Mouse (Mus musculus): Measurements from ENCODE around the gene Tes. TPM values are rescaled to one million over a fixed set of nuclear protein-coding genes. Genes with fewer than 3 reads are reported as not detected.

Tes gene
- 142 and 144 TPM in 2 replicates for polyA plus RNA-seq (2014; fragmentation: Nextera tagmentation; extraction: Ambion mirVana)

DNA sequence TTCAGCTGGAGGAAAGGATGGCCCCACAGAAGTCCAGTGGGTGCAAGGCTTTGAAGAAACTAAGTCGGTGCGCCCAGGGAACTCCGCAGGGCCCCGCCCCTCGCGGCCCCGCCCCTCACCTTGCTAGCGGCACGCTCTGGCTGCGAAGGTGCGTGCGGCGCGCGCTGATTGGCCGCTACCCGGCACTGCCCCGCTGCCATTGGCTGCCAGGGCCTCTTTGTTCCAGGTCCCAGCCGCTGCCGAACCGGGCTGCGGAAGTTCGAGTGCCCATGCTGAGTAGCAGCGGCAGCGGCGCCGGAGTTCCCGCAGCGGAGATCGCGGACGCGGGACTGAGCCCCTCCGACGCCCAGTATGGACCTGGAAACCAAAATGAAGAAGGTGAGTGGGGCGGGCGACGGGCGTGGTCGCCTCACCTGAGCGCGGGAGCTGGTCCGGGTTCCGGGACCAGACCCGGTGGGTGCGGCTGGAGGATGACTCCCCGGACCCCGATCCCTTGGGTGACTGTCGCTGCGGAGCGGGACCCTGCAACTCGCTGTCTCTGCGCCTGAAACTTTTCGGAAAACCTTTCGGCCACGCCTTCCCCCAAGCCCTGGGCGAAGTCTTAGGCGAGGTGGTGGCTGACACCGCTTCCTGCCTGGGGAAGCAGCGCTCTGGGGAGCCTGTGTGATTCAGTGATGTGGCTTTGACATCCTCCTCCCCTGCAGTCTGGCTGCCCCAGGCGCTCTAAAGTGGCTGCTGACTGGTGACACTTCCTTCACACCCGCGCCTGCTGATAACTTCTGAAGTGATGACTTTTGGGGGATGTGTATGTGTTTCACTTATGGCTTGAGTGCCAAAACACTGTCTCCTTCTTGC lies at the start of gene Tes:
TSS of gene Tes (plus strand) at position 214 of the 855 bp plus-strand sequence.
- ATAC-seq (ENCODE audit: insufficient number of reproducible peaks, insufficient read depth, low FRiP score, low read depth): peak; percentile 93
- Histone ChIP-seq H3K4me2 (replicated peaks; ENCODE audit: low read depth, low read length) (peak within 1 kb of the TSS; percentile 70), H3K36me3 (ENCODE audit: control insufficient read depth, insufficient read depth, low read length) (no peaks in the 10 kb centered on the region), H3K4me3 (ENCODE audit: low read depth, low read length) (peak within 1 kb of the TSS; percentile 84), H3K9me3 (ENCODE audit: control insufficient read depth, low read depth, low read length) (no peaks in the 10 kb centered on the region), H3K4me1 (ENCODE audit: control insufficient read depth, insufficient read depth, low read length) (peaks cover 20% of the 10 kb centered on the region), H3K9ac (replicated peaks; ENCODE audit: low read depth, low read length) (peak within 1 kb of the TSS; percentile 80), H3K27ac (ENCODE audit: low read length) (peak within 1 kb of the TSS; percentile 72), H3K27me3 (ENCODE audit: control insufficient read depth, insufficient read depth, low read length) (no peaks in the 10 kb centered on the region)
- WGBS: under 1% methylated on average over 63 of the region's 63 CpGs

DNA sequence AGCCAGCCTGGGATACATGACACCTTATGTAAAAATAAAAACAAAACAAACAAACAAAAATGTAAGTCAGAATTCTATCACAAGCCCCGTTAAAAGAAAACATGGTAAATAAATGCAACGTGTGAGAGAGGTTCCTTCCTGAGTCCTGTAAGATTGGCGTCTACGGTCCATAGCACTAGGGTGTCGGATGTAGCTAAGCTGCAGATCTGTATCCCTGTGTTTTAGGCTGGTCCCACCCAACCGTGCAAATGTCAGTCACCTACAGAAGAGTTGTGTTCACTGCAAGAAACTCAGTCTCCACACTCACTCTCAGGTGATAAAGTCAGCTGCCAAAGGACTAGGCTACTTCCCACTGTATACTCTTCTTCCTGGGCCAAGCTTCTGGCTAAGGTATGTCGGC lies 39.1 kb upstream of the Tes start:
- no peak for ATAC-seq (ENCODE audit: insufficient number of reproducible peaks, insufficient read depth, low FRiP score, low read depth)
- H3K4me1 ChIP-seq (ENCODE audit: control insufficient read depth, insufficient read depth, low read length): no peaks in the 10 kb centered on the region
- H3K4me2 ChIP-seq (replicated peaks; ENCODE audit: low read depth, low read length): no peak overlapping the region
- H3K27ac ChIP-seq (ENCODE audit: low read length): no peak overlapping the region
- H3K4me3 ChIP-seq (ENCODE audit: low read depth, low read length): no peak overlapping the region
- H3K27me3 ChIP-seq (ENCODE audit: control insufficient read depth, insufficient read depth, low read length): no peaks in the 10 kb centered on the region
- no peak overlapping the region for H3K9ac ChIP-seq (replicated peaks; ENCODE audit: low read depth, low read length)
- H3K9me3 ChIP-seq (ENCODE audit: control insufficient read depth, low read depth, low read length): no peaks in the 10 kb centered on the region
- H3K36me3 ChIP-seq (ENCODE audit: control insufficient read depth, insufficient read depth, low read length): no peaks in the 10 kb centered on the region
- WGBS: 69% methylated on average over 7 of the region's 7 CpGs

DNA sequence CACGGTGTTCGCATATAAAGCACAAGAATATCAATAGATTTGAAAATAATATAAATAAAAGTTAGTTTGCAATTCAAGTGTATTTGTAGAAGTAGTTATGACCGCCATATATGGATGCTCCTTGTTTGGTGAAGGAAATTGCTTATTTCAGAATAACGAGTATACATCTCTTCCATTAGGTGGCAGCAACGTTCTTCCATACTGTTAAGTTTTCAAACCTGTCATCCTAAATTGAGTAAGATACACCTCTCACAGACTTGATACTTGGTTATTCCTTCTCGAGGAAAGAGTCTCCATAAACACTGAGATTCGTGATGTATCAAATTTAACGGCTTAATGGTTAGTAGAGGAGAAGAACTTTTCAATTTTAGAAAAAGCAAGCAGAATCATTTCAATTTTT lies 37.4 kb upstream of the Tes start:
- Histone ChIP-seq H3K9me3 (ENCODE audit: control insufficient read depth, low read depth, low read length) (no peaks in the 10 kb centered on the region), H3K27ac (ENCODE audit: low read length) (no peak overlapping the region), H3K36me3 (ENCODE audit: control insufficient read depth, insufficient read depth, low read length) (no peaks in the 10 kb centered on the region), H3K4me3 (ENCODE audit: low read depth, low read length) (no peak overlapping the region), H3K4me1 (ENCODE audit: control insufficient read depth, insufficient read depth, low read length) (no peaks in the 10 kb centered on the region), H3K4me2 (replicated peaks; ENCODE audit: low read depth, low read length) (no peak overlapping the region), H3K9ac (replicated peaks; ENCODE audit: low read depth, low read length) (no peak overlapping the region), H3K27me3 (ENCODE audit: control insufficient read depth, insufficient read depth, low read length) (no peaks in the 10 kb centered on the region)
- ATAC-seq (ENCODE audit: insufficient number of reproducible peaks, insufficient read depth, low FRiP score, low read depth): no peak
- 13% methylated on average over 8 of the region's 8 CpGs for WGBS

DNA sequence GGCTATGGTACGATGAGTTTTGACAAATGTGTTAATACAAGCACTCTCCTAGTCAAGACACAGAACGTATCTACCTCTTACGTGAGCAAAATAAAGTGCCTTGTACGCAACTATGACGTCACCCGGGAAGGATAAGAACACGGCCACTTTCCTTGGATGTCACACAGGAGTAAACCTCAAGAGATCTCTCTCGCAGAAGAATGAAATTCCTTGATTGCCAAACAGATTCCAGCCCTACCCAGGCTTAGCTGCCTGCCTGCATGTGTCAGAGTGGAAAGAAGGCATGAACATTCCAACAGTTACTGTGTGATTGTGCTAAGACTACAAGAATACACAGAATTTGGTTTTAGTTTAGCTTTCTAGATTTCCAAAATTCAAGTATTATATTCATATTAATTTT lies 36.1 kb upstream of the Tes start:
- Histone ChIP-seq H3K27ac (ENCODE audit: low read length) (no peak overlapping the region), H3K9ac (replicated peaks; ENCODE audit: low read depth, low read length) (no peak overlapping the region), H3K4me1 (ENCODE audit: control insufficient read depth, insufficient read depth, low read length) (no peaks in the 10 kb centered on the region), H3K27me3 (ENCODE audit: control insufficient read depth, insufficient read depth, low read length) (no peaks in the 10 kb centered on the region), H3K36me3 (ENCODE audit: control insufficient read depth, insufficient read depth, low read length) (no peaks in the 10 kb centered on the region), H3K4me3 (ENCODE audit: low read depth, low read length) (no peak overlapping the region), H3K4me2 (replicated peaks; ENCODE audit: low read depth, low read length) (no peak overlapping the region), H3K9me3 (ENCODE audit: control insufficient read depth, low read depth, low read length) (no peaks in the 10 kb centered on the region)
- WGBS: 82% methylated on average over 8 of the region's 8 CpGs
- ATAC-seq (ENCODE audit: insufficient number of reproducible peaks, insufficient read depth, low FRiP score, low read depth): no peak

DNA sequence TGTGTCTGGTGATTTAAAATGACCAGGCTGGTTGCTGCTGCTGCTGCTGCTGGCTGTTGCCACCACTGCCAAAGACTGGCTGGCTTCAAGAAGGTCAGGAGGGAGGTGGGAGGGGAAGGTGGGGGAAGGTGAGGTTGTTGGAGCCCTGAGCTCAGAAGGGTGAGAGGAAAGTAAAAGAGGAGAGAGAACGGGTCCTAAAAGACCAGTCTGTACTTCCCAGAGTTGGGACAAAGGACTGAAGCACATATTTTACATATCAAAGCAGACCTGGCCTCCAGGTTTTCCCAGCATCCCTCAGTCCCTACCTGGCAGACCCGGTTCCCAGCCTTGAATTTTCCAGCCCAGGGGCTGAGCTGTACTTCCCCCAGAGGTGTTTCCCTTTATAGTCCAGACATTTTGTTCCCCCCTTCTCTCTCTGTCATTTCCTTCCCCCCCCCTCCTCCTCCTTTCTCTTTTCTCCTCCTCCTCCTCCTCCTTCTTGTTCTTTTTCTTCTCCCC lies 32.7 kb upstream of the Tes start:
- Histone ChIP-seq H3K4me2 (replicated peaks; ENCODE audit: low read depth, low read length) (no peak overlapping the region), H3K4me1 (ENCODE audit: control insufficient read depth, insufficient read depth, low read length) (no peaks in the 10 kb centered on the region), H3K4me3 (ENCODE audit: low read depth, low read length) (no peak overlapping the region), H3K27ac (ENCODE audit: low read length) (no peak overlapping the region), H3K9me3 (ENCODE audit: control insufficient read depth, low read depth, low read length) (no peaks in the 10 kb centered on the region), H3K27me3 (ENCODE audit: control insufficient read depth, insufficient read depth, low read length) (no peaks in the 10 kb centered on the region), H3K9ac (replicated peaks; ENCODE audit: low read depth, low read length) (no peak overlapping the region), H3K36me3 (ENCODE audit: control insufficient read depth, insufficient read depth, low read length) (no peaks in the 10 kb centered on the region)
- 7% methylated on average over 2 of the region's 2 CpGs for WGBS
- 0 out of 2 replicates have a peak, but pooled peaks have one; percentile 46 for ATAC-seq (ENCODE audit: insufficient number of reproducible peaks, insufficient read depth, low FRiP score, low read depth)

DNA sequence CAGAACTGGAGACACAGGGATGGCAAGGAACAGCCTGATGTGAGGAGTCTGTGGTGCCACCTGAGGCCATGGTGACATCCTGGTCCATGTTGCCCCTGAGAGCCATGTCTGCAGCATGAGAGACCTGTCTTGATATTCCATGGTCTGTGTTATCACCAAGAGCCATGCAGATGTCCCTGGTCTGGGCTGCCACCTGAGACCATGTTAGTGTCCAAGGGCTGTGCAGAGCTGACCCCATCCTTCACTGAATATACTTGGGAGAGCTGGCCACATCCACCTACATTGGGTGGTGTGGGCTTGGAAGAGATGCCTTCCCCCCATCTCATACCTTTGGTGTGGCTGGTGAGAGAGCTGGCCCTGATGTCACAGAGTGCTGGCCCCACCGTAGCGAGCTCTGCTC lies 30.9 kb upstream of the Tes start:
- H3K36me3 ChIP-seq (ENCODE audit: control insufficient read depth, insufficient read depth, low read length): no peaks in the 10 kb centered on the region
- H3K4me1 ChIP-seq (ENCODE audit: control insufficient read depth, insufficient read depth, low read length): no peaks in the 10 kb centered on the region
- WGBS: 80% methylated on average over 2 of the region's 2 CpGs
- H3K27me3 ChIP-seq (ENCODE audit: control insufficient read depth, insufficient read depth, low read length): no peaks in the 10 kb centered on the region
- no peak overlapping the region for H3K27ac ChIP-seq (ENCODE audit: low read length)
- H3K4me2 ChIP-seq (replicated peaks; ENCODE audit: low read depth, low read length): no peak overlapping the region
- H3K9me3 ChIP-seq (ENCODE audit: control insufficient read depth, low read depth, low read length): no peaks in the 10 kb centered on the region
- H3K4me3 ChIP-seq (ENCODE audit: low read depth, low read length): no peak overlapping the region
- ATAC-seq (ENCODE audit: insufficient number of reproducible peaks, insufficient read depth, low FRiP score, low read depth): no peak
- no peak overlapping the region for H3K9ac ChIP-seq (replicated peaks; ENCODE audit: low read depth, low read length)

DNA sequence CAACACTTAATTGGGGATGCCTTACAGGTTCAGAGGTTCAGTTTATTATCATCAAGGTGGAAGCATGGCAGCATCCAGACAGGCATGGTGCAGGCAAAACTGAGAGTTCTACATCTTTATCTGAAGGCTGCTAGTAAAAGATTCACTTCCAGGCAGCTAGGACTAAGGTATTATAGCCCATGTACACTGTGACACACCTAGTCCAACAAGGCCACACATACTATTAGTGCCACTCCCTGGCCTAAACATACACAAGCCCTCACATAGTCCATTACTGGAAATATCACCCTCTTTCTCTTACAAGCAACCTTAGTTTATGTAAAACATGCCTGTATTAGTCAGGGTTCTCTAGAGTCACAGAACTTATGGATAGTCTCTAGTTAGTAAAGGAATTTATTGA lies 29.7 kb upstream of the Tes start:
- no peak overlapping the region for H3K4me2 ChIP-seq (replicated peaks; ENCODE audit: low read depth, low read length)
- H3K9me3 ChIP-seq (ENCODE audit: control insufficient read depth, low read depth, low read length): no peaks in the 10 kb centered on the region
- ATAC-seq (ENCODE audit: insufficient number of reproducible peaks, insufficient read depth, low FRiP score, low read depth): no peak
- no peak overlapping the region for H3K27ac ChIP-seq (ENCODE audit: low read length)
- H3K4me1 ChIP-seq (ENCODE audit: control insufficient read depth, insufficient read depth, low read length): no peaks in the 10 kb centered on the region
- H3K27me3 ChIP-seq (ENCODE audit: control insufficient read depth, insufficient read depth, low read length): no peaks in the 10 kb centered on the region
- no peak overlapping the region for H3K9ac ChIP-seq (replicated peaks; ENCODE audit: low read depth, low read length)
- no peak overlapping the region for H3K4me3 ChIP-seq (ENCODE audit: low read depth, low read length)
- no peaks in the 10 kb centered on the region for H3K36me3 ChIP-seq (ENCODE audit: control insufficient read depth, insufficient read depth, low read length)

DNA sequence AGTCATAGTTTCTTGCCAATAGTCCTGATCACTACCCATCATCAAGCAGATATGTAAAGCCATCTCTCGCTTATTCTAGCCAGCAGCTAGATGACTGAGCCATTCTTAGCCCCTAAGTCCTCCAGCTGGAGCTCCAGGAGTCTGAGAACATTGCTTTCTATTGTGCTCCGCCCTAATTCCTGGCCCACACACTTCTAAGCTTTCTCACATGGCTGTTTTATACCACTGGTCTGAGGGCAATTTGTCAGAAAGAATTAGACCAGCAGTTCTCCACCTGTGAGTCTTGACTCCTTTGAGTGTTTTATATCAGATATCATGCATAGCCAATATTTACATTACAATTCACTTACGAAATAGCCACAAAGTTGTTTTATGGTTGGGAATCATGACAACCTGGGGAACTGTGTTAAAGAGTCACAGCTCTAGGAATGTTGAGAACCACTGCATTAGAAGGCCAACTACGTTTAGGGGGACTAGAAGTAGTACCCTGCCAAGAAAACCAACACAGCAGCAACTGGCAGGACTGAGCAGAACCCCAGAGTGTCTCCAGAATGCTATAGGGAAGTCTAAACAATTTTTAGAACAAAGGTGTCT lies 13.4 kb upstream of the Tes start:
- no peaks in the 10 kb centered on the region for H3K36me3 ChIP-seq (ENCODE audit: control insufficient read depth, insufficient read depth, low read length)
- H3K27ac ChIP-seq (ENCODE audit: low read length): no peak overlapping the region
- no peak overlapping the region for H3K4me3 ChIP-seq (ENCODE audit: low read depth, low read length)
- ATAC-seq (ENCODE audit: insufficient number of reproducible peaks, insufficient read depth, low FRiP score, low read depth): peak; percentile 49; the same call in 1 of the 2 replicates
- no peaks in the 10 kb centered on the region for H3K9me3 ChIP-seq (ENCODE audit: control insufficient read depth, low read depth, low read length)
- 54% methylated on average over 4 of the region's 4 CpGs for WGBS
- no peaks in the 10 kb centered on the region for H3K4me1 ChIP-seq (ENCODE audit: control insufficient read depth, insufficient read depth, low read length)
- H3K4me2 ChIP-seq (replicated peaks; ENCODE audit: low read depth, low read length): no peak overlapping the region
- H3K27me3 ChIP-seq (ENCODE audit: control insufficient read depth, insufficient read depth, low read length): no peaks in the 10 kb centered on the region
- no peak overlapping the region for H3K9ac ChIP-seq (replicated peaks; ENCODE audit: low read depth, low read length)

All from stomach, embryonic 14.5 days (tissue).